Comparison of ENCODE assay signal across 15 mouse cellular contexts in the genomic region with DNA sequence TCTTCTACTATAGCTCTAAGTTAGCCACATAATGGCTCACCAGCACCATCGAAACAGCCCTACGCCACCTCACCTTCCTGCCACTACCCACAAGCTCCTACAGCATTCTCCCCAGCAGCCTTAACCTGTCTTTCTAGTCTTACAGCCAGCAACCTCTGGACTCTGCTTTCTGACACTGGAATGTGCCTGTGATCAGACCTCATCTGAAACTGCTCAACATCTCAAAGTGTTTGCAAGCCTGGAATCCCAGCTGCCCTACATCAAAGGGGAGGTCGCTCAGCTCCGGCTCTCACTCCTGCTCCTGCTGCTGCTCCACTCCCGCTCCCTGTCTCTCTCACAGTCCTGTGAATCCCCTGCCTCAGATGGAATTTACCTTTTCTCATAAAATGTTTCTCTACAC.
A peak's percentile ranks its signal among the peaks of the same experiment; 100 is the strongest.
DNase-seq lines count a peak whose midpoint lies in the region; ATAC-seq and TF ChIP-seq lines count a peak whose summit lies in the region.
"Had no signal": no experiment of that assay in that cellular context is flagged by ENCODE, and none has a peak within 500 bp of the region (broad histone marks: within the 10 kb centered on the region; RNA-seq: fewer than 3 reads in every experiment).

No protein-coding gene starts in this region.

- peak overlapping the region; percentile 33 for H3K4me2 ChIP-seq in heart, embryonic 13.5 days
- H3K4me2 ChIP-seq in lung, embryonic 14.5 days: no peak overlapping the region
- no peak overlapping the region for H3K4me2 ChIP-seq in limb, embryonic 11.5 days (ENCODE audit: low read depth, severe bottlenecking)
- H3K4me2 ChIP-seq in forebrain, postnatal 0 days (ENCODE audit: low read depth): no peak overlapping the region
- H3K4me2 ChIP-seq: hindbrain, embryonic 14.5 days; limb, embryonic 13.5 days had no signal

- 35% methylated on average over 5 of the region's 5 CpGs for WGBS in heart, embryonic 13.5 days
- 34% methylated on average over 5 of the region's 5 CpGs for WGBS in lung, embryonic 14.5 days
- WGBS in limb, embryonic 11.5 days: 30% methylated on average over 5 of the region's 5 CpGs
- WGBS in forebrain, postnatal 0 days: 73% methylated on average over 5 of the region's 5 CpGs

- no peaks in the 10 kb centered on the region for H3K9me3 ChIP-seq in heart, embryonic 13.5 days
- H3K9me3 ChIP-seq in lung, embryonic 14.5 days (ENCODE audit: low read depth, low read length): no peaks in the 10 kb centered on the region
- no peaks in the 10 kb centered on the region for H3K9me3 ChIP-seq in limb, embryonic 11.5 days (ENCODE audit: control insufficient read depth, low read length)
- no peaks in the 10 kb centered on the region for H3K9me3 ChIP-seq in forebrain, postnatal 0 days (ENCODE audit: low read length)
- H3K9me3 ChIP-seq: limb, embryonic 13.5 days; megakaryocyte, embryonic 14.5 days had no signal

- TF ChIP-seq CTCF in lung, embryonic 14.5 days (IDR thresholded peaks at IDR 0.05; ENCODE audit: low read depth): no peak
- TF ChIP-seq CTCF in forebrain, postnatal 0 days (IDR thresholded peaks at IDR 0.05; ENCODE audit: low read depth): no peak

- H3K27me3 ChIP-seq in heart, embryonic 13.5 days (replicated peaks): no peaks in the 10 kb centered on the region
- no peaks in the 10 kb centered on the region for H3K27me3 ChIP-seq in lung, embryonic 14.5 days (ENCODE audit: insufficient read depth, low read length)
- no peaks in the 10 kb centered on the region for H3K27me3 ChIP-seq in limb, embryonic 11.5 days (ENCODE audit: control insufficient read depth, insufficient read depth, low read length)
- H3K27me3 ChIP-seq in forebrain, postnatal 0 days (ENCODE audit: insufficient read depth, low read length): no peaks in the 10 kb centered on the region
- H3K27me3 ChIP-seq: limb, embryonic 13.5 days; megakaryocyte, embryonic 14.5 days had no signal

- peak; percentile 58 for ATAC-seq in heart, embryonic 13.5 days (ENCODE audit: extremely low read depth, insufficient number of reproducible peaks, low FRiP score, low TSS enrichment)
- peak; percentile 74 for ATAC-seq in lung, embryonic 14.5 days (ENCODE audit: insufficient read depth)
- ATAC-seq in limb, embryonic 11.5 days (ENCODE audit: insufficient number of reproducible peaks, low FRiP score, low TSS enrichment, low read depth): no peak
- no peak for ATAC-seq in CD4-positive, CD25-positive, alpha-beta regulatory T cell, adult 4 months
- ATAC-seq in forebrain, postnatal 0 days: no peak

- H3K27ac ChIP-seq in heart, embryonic 13.5 days (replicated peaks): peak overlapping the region; percentile 82
- no peak overlapping the region for H3K27ac ChIP-seq in lung, embryonic 14.5 days (ENCODE audit: low read depth)
- H3K27ac ChIP-seq in limb, embryonic 11.5 days (replicated peaks; ENCODE audit: low read depth, low read length): no peak overlapping the region
- H3K27ac ChIP-seq in forebrain, postnatal 0 days (ENCODE audit: low read depth, low read length): no peak overlapping the region
- H3K27ac ChIP-seq: hindbrain, embryonic 14.5 days; limb, embryonic 13.5 days had no signal

- H3K9ac ChIP-seq in heart, embryonic 13.5 days: no peak overlapping the region
- no peak overlapping the region for H3K9ac ChIP-seq in lung, embryonic 14.5 days
- H3K9ac ChIP-seq in limb, embryonic 11.5 days (ENCODE audit: low read length): no peak overlapping the region
- no peak overlapping the region for H3K9ac ChIP-seq in forebrain, postnatal 0 days
- H3K9ac ChIP-seq: hindbrain, embryonic 14.5 days; limb, embryonic 13.5 days had no signal

- peaks cover 64% of the 10 kb centered on the region for H3K36me3 ChIP-seq in heart, embryonic 13.5 days
- H3K36me3 ChIP-seq in lung, embryonic 14.5 days (ENCODE audit: insufficient read depth): peaks cover 12% of the 10 kb centered on the region
- H3K36me3 ChIP-seq in limb, embryonic 11.5 days (ENCODE audit: control insufficient read depth, insufficient read depth, low read length): no peaks in the 10 kb centered on the region
- H3K36me3 ChIP-seq in forebrain, postnatal 0 days (ENCODE audit: insufficient read depth): no peaks in the 10 kb centered on the region

- H3K4me3 ChIP-seq in heart, embryonic 13.5 days: no peak overlapping the region
- H3K4me3 ChIP-seq in lung, embryonic 14.5 days (ENCODE audit: low read depth, low read length): no peak overlapping the region
- no peak overlapping the region for H3K4me3 ChIP-seq in limb, embryonic 11.5 days (ENCODE audit: low read depth, low read length)
- no peak overlapping the region for H3K4me3 ChIP-seq in forebrain, postnatal 0 days (ENCODE audit: low read depth, low read length)
- H3K4me3 ChIP-seq: limb, embryonic 13.5 days; megakaryocyte, embryonic 14.5 days had no signal

- intact Hi-C loops in heart, postnatal 14 days (cut with DNase I): loop anchor here (10.0 kb wide), 1 partner anchor 112 kb away; no protein-coding TSS in a partner anchor

- no peak for DNase-seq in heart, postnatal 14 days
- peak; percentile 19 for DNase-seq in lung, embryonic 14.5 days
- DNase-seq in lung, postnatal 14 days: no peak
- peak; percentile 37 for DNase-seq in embryo, embryonic 9.5 days (ENCODE audit: extremely low spot score)
- peak; percentile 35 for DNase-seq in limb, embryonic 11.5 days (ENCODE audit: low spot score)
- DNase-seq in forebrain, postnatal 0 days: no peak
- DNase-seq: adrenal gland, adult 2 months; B cell, adult 2 months; cerebellum, postnatal 14 days; lung, adult 2 months had no signal

- H3K4me1 ChIP-seq in heart, embryonic 13.5 days: peaks cover 28% of the 10 kb centered on the region
- H3K4me1 ChIP-seq in lung, embryonic 14.5 days (ENCODE audit: insufficient read depth): no peaks in the 10 kb centered on the region
- H3K4me1 ChIP-seq in limb, embryonic 11.5 days (ENCODE audit: control insufficient read depth, insufficient read depth, low read length): no peaks in the 10 kb centered on the region
- no peaks in the 10 kb centered on the region for H3K4me1 ChIP-seq in forebrain, postnatal 0 days (ENCODE audit: insufficient read depth)
- H3K4me1 ChIP-seq: limb, embryonic 13.5 days had no signal

Comparison
In these comparisons a context has a peak if more than half of its experiments do, and no peak if none do; other contexts are left out.
1. DNase-seq: peak in lung, embryonic 14.5 days (single experiment), embryo, embryonic 9.5 days (single experiment) and limb, embryonic 11.5 days (single experiment); none in heart, postnatal 14 days (0 of 2), lung, postnatal 14 days (single experiment) and forebrain, postnatal 0 days (single experiment).
2. ATAC-seq: peak in heart, embryonic 13.5 days (single experiment) and lung, embryonic 14.5 days (single experiment); none in limb, embryonic 11.5 days (single experiment), CD4-positive, CD25-positive, alpha-beta regulatory T cell, adult 4 months (single experiment) and forebrain, postnatal 0 days (single experiment).